Mouse (Mus musculus) retina, embryonic 14.5 days (tissue): ENCODE results near the gene Terb1.
A peak's percentile ranks its signal among the peaks of the same experiment; 100 is the strongest.

ENCODE experiments used
- DNase-seq: peaks from one replicate; pipeline ENCODE4 v3.0.0-alpha.2; 2015; ENCODE audit warnings: low spot score

Gene Terb1

GRCm38 (mm10) chr8:104509061-104510006, at the start of gene Terb1:
TSS of gene Terb1 (minus strand) at chr8:104509910.
- peak; percentile 64 for DNase-seq

- no peak for DNase-seq
Observed at GRCm38 (mm10) chr8:104557226-104557625, 47.5 kb upstream of the Terb1 start.

GRCm38 (mm10) chr8:104555191-104555590, 45.5 kb upstream of the Terb1 start:
- no peak for DNase-seq

GRCm38 (mm10) chr8:104543440-104544045, 33.8 kb upstream of the Terb1 start:
- no peak for DNase-seq

- DNase-seq = no peak
Observed at GRCm38 (mm10) chr8:104542160-104542559, 32.5 kb upstream of the Terb1 start.

- no peak for DNase-seq
Observed at GRCm38 (mm10) chr8:104541515-104541880, 31.8 kb upstream of the Terb1 start.

GRCm38 (mm10) chr8:104540710-104541514, 31.2 kb upstream of the Terb1 start:
- DNase-seq = peak; percentile 38

GRCm38 (mm10) chr8:104540238-104540637, 30.5 kb upstream of the Terb1 start:
- DNase-seq = no peak

- no peak for DNase-seq
Observed at GRCm38 (mm10) chr8:104539566-104539965, 29.9 kb upstream of the Terb1 start.

- DNase-seq = no peak
Observed at GRCm38 (mm10) chr8:104538896-104539295, 29.2 kb upstream of the Terb1 start.

GRCm38 (mm10) chr8:104536028-104536427, 26.3 kb upstream of the Terb1 start:
- DNase-seq = no peak

GRCm38 (mm10) chr8:104535378-104535777, 25.7 kb upstream of the Terb1 start:
- no peak for DNase-seq

- no peak for DNase-seq
Observed at GRCm38 (mm10) chr8:104534779-104535141, 25.1 kb upstream of the Terb1 start.

GRCm38 (mm10) chr8:104533971-104534778, 24.5 kb upstream of the Terb1 start, which contains the start of the genes Nae1 and Car7:
TSS of gene Nae1 (minus strand) at chr8:104534637.
TSS of gene Car7 (plus strand) at chr8:104534689.
- DNase-seq = peak; percentile 95

GRCm38 (mm10) chr8:104533551-104533950, 23.8 kb upstream of the Terb1 start:
- no peak for DNase-seq

- DNase-seq = no peak
Observed at GRCm38 (mm10) chr8:104529671-104530070, 20.0 kb upstream of the Terb1 start.

GRCm38 (mm10) chr8:104517872-104518271, 8.2 kb upstream of the Terb1 start:
- no peak for DNase-seq

GRCm38 (mm10) chr8:104510134-104510533, 424 bp upstream of the Terb1 start:
- DNase-seq = no peak

GRCm38 (mm10) chr8:104479091-104479490, 30.6 kb downstream of the Terb1 start:
- DNase-seq = no peak

GRCm38 (mm10) chr8:104472465-104472864, 37.2 kb downstream of the Terb1 start:
- DNase-seq = no peak

- no peak for DNase-seq
Observed at GRCm38 (mm10) chr8:104467463-104467862, 42.2 kb downstream of the Terb1 start.

- no peak for DNase-seq
Observed at GRCm38 (mm10) chr8:104452177-104452576, 57.5 kb downstream of the Terb1 start.
